Mouse (Mus musculus): ENCODE data around the gene Fnbp1l. TPM values are rescaled to one million over a fixed set of nuclear protein-coding genes. Genes with fewer than 3 reads are reported as not detected.

Gene Fnbp1l
- total RNA-seq (2022): 10 to 100 TPM; 25.9 to 34.5 (median 31.4) TPM

- DNase-seq (ENCODE audit: low spot score in 2 of 2): peak; percentile 32 to 43
Measured at GRCm38 (mm10) chr3:122618991-122619930, at the start of gene Fnbp1l. Gene Fnbp1l, minus strand, starts transcription at chr3:122619715.

GRCm38 (mm10) chr3:122660795-122661194 is 41.3 kb upstream of the Fnbp1l start:
- DNase-seq (ENCODE audit: low spot score in 2 of 2): no peak

- DNase-seq (ENCODE audit: low spot score in 2 of 2): no peak
Measured at GRCm38 (mm10) chr3:122659261-122659917, 39.9 kb upstream of the Fnbp1l start.

- DNase-seq (ENCODE audit: low spot score in 2 of 2): no peak
Measured at GRCm38 (mm10) chr3:122647195-122647837, 27.8 kb upstream of the Fnbp1l start.

- no peak for DNase-seq (ENCODE audit: low spot score in 2 of 2)
Measured at GRCm38 (mm10) chr3:122640286-122640685, 20.8 kb upstream of the Fnbp1l start.

- DNase-seq (ENCODE audit: low spot score in 2 of 2): no peak
Measured at GRCm38 (mm10) chr3:122639197-122639475, 19.6 kb upstream of the Fnbp1l start.

GRCm38 (mm10) chr3:122638329-122639196 is 19.0 kb upstream of the Fnbp1l start:
- DNase-seq (ENCODE audit: low spot score in 2 of 2): peak; percentile 93 to 98

- no peak for DNase-seq (ENCODE audit: low spot score in 2 of 2)
Measured at GRCm38 (mm10) chr3:122637280-122637679, 17.8 kb upstream of the Fnbp1l start.

GRCm38 (mm10) chr3:122635246-122635645 is 15.7 kb upstream of the Fnbp1l start:
- no peak for DNase-seq (ENCODE audit: low spot score in 2 of 2)

GRCm38 (mm10) chr3:122629580-122629979 is 10.1 kb upstream of the Fnbp1l start:
- no peak for DNase-seq (ENCODE audit: low spot score in 2 of 2)

- DNase-seq (ENCODE audit: low spot score in 2 of 2): no peak
Measured at GRCm38 (mm10) chr3:122628956-122629355, 9.4 kb upstream of the Fnbp1l start.

GRCm38 (mm10) chr3:122628546-122628945 is 9.0 kb upstream of the Fnbp1l start:
- no peak for DNase-seq (ENCODE audit: low spot score in 2 of 2)

GRCm38 (mm10) chr3:122627846-122628245 is 8.3 kb upstream of the Fnbp1l start:
- DNase-seq (ENCODE audit: low spot score in 2 of 2): no peak

- DNase-seq (ENCODE audit: low spot score in 2 of 2): no peak
Measured at GRCm38 (mm10) chr3:122624591-122624990, 5.1 kb upstream of the Fnbp1l start.

GRCm38 (mm10) chr3:122620285-122620931 is 893 bp upstream of the Fnbp1l start:
- peak; percentile 49 to 64 for DNase-seq (ENCODE audit: low spot score in 2 of 2)

- no peak for DNase-seq (ENCODE audit: low spot score in 2 of 2)
Measured at GRCm38 (mm10) chr3:122619931-122620284, 393 bp upstream of the Fnbp1l start.

- no peak for DNase-seq (ENCODE audit: low spot score in 2 of 2)
Measured at GRCm38 (mm10) chr3:122618402-122618801, 1.1 kb downstream of the Fnbp1l start.

GRCm38 (mm10) chr3:122617613-122618340 is 1.7 kb downstream of the Fnbp1l start:
- no peak for DNase-seq (ENCODE audit: low spot score in 2 of 2)

GRCm38 (mm10) chr3:122612537-122612936 is 7.0 kb downstream of the Fnbp1l start:
- DNase-seq (ENCODE audit: low spot score in 2 of 2): no peak

- DNase-seq (ENCODE audit: low spot score in 2 of 2): no peak
Measured at GRCm38 (mm10) chr3:122611761-122612160, 7.8 kb downstream of the Fnbp1l start.
